Mouse (Mus musculus) embryonic facial prominence, embryonic 12.5 days (tissue): ENCODE measurements around the gene Efnb2. TPM values are rescaled to one million over a fixed set of nuclear protein-coding genes. Genes with fewer than 3 reads are reported as not detected.

Experiments used
- ATAC-seq: fragments of 200-750 bp; cut with Nextera tagmentation; 2 replicates; pipeline ENCODE4 v1.8.0; 2017; ENCODE audit not compliant: insufficient number of reproducible peaks, insufficient read depth, low FRiP score, low TSS enrichment
- H3K27ac ChIP-seq: fragments of 300-500 bp; sonication (generic); 2 replicates; pipeline ENCODE4 v1.5.1; 2016; ENCODE audit warnings: mild to moderate bottlenecking
- H3K27me3 ChIP-seq: fragments of 300-500 bp; sonication (generic); 2 replicates; pipeline ENCODE4 v1.6.1; 2016; ENCODE audit warnings: mild to moderate bottlenecking, moderate library complexity
- H3K36me3 ChIP-seq: fragments of 300-500 bp; sonication (generic); 2 replicates; pipeline ENCODE4 v1.6.1; 2016; ENCODE audit warnings: mild to moderate bottlenecking
- H3K4me1 ChIP-seq: fragments of 300-500 bp; sonication (generic); 2 replicates; pipeline ENCODE4 v1.6.1; 2016
- H3K4me2 ChIP-seq: fragments of 300-500 bp; sonication (generic); replicated peaks from 2 replicates; pipeline ENCODE4 v1.6.1; 2016; ENCODE audit warnings: mild to moderate bottlenecking, moderate library complexity
- H3K4me3 ChIP-seq: fragments of 300-500 bp; sonication (generic); 2 replicates; pipeline ENCODE4 v1.5.1; 2016; ENCODE audit warnings: mild to moderate bottlenecking
- H3K9ac ChIP-seq: fragments of 300-500 bp; sonication (generic); 2 replicates; pipeline ENCODE4 v1.6.1; 2016; ENCODE audit warnings: mild to moderate bottlenecking, moderate library complexity
- H3K9me3 ChIP-seq: fragments of 300-500 bp; sonication (generic); 2 replicates; pipeline ENCODE4 v1.6.1; 2016; ENCODE audit warnings: mild to moderate bottlenecking, moderate library complexity
- WGBS: fragments of 180-500 bp; shearing (Covaris S2); methylation state at CpG from one replicate; pipeline ENCODE4 v1.1.7; 2016; 5-methylcytosine and 5-hydroxymethylcytosine counted together
- polyA plus RNA-seq: library from polyadenylated mRNA; unstranded; fragments of >200 nt; fragmentation: Nextera tagmentation; extraction: Ambion mirVana; gene quantifications from 2 replicates; pipeline ENCODE4 v1.2.1, GENCODE M21; 2016

Efnb2 gene
- polyA plus RNA-seq, 1 experiment from 2014 or later: 51.6 TPM

DNA sequence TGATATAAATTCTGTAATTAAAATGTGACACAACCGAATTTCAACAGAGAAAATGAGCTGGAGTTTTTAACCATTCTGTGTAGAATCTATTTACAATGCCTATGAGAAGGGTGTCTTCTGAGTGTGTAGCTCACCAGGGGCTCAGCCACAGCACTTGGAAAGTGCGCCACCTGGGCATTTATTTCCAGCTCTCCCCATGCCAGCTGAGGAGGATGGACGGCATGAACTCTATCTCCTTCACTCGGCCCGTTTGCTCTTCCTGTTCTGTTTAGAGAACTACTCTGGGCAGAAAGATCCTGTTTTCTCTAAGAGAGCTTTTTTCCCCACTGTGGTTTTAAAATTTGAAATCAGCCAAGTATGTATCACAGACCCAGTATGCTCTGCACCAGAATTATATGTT is 7.7 kb downstream of the Efnb2 start:
- H3K9me3 ChIP-seq: no peaks in the 10 kb centered on the region
- peak overlapping the region; percentile 3; the same call in 1 of the 2 replicates for H3K4me3 ChIP-seq
- H3K36me3 ChIP-seq: peaks cover 7% of the 10 kb centered on the region; the same call in 1 of the 2 replicates
- no peak overlapping the region for H3K27ac ChIP-seq
- H3K27me3 ChIP-seq: no peaks in the 10 kb centered on the region
- peak overlapping the region; percentile 83; the same call in 1 of the 2 replicates for H3K4me2 ChIP-seq
- ATAC-seq: no peak
- peaks cover 68% of the 10 kb centered on the region for H3K4me1 ChIP-seq
- WGBS: 74% methylated on average over 5 of the region's 5 CpGs
- no peak overlapping the region for H3K9ac ChIP-seq

DNA sequence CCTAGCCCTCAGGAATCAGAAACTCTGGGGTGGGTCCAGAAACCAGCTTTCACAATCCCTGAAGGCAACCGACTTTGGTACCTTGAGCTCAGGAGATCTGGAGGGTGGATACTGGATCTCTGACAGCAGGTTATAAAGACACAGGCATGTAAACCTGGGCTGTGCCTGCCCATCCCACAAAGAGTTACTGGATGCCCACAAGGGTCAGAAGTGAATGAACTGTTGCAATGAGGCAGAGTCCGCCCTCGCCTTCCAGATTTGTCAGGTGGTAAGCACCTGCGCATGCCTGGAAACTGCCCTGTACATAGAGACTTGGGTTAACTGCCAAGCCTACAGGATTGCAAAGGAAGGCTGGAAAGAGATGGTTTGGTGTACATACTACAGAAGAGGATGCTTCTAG is 8.7 kb downstream of the Efnb2 start:
- Histone ChIP-seq H3K27me3 (no peaks in the 10 kb centered on the region), H3K27ac (no peak overlapping the region), H3K4me3 (no peak overlapping the region), H3K4me1 (peaks cover 68% of the 10 kb centered on the region), H3K9me3 (no peaks in the 10 kb centered on the region), H3K4me2 (no peak overlapping the region), H3K36me3 (peaks cover 7% of the 10 kb centered on the region; the same call in 1 of the 2 replicates), H3K9ac (no peak overlapping the region)
- WGBS: 81% methylated on average over 4 of the region's 4 CpGs
- no peak for ATAC-seq

DNA sequence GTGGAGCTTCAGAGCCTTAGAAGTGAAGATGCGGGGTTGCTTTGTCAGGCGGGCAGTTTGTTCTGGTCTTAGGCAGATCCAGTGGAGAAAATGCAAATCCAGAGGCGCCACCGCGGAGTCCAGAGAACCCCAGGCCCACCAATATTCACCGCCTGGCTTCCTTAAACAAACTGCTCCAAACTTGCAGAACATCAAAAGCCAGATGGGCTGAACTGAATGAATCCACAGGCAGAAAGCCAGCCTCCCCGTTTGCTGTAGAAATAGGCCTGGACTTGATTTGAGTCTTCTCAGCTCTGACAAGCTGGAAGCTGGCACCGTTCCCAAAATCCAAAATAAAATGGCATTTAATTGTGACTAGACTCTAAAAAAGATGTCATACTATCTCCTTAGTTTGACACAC is 11.1 kb downstream of the Efnb2 start:
- ATAC-seq: no peak
- Histone ChIP-seq H3K36me3 (peaks cover 7% of the 10 kb centered on the region; the same call in 1 of the 2 replicates), H3K9me3 (no peaks in the 10 kb centered on the region), H3K9ac (no peak overlapping the region), H3K27ac (peak overlapping the region; percentile 55; the same call in 1 of the 2 replicates), H3K4me3 (no peak overlapping the region), H3K4me2 (no peak overlapping the region), H3K27me3 (no peaks in the 10 kb centered on the region), H3K4me1 (peaks cover 63% of the 10 kb centered on the region)
- WGBS: 41% methylated on average over 8 of the region's 8 CpGs

DNA sequence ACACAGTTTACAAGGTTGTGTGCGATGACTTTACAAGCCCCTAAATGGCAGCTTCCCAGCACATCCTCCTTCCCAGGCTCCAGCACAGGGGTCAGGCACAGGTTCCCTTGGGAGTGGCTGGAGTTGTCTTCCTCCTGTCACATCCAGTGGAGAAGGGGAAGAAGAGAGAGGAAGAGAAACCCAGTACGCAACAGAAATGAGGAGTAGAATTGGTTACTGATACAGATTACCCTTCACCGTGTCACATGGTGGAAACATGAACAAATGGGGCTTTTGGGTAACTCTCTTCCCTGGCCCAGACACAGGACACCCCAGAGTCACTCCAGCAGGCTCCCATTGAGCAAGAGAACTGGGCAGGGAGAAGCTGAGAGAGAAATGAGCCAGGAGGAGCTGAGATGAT is 11.5 kb downstream of the Efnb2 start:
- no peak overlapping the region for H3K4me2 ChIP-seq
- no peak overlapping the region for H3K4me3 ChIP-seq
- H3K9ac ChIP-seq: no peak overlapping the region
- H3K9me3 ChIP-seq: no peaks in the 10 kb centered on the region
- no peaks in the 10 kb centered on the region for H3K27me3 ChIP-seq
- H3K36me3 ChIP-seq: peaks cover 7% of the 10 kb centered on the region; the same call in 1 of the 2 replicates
- peaks cover 60% of the 10 kb centered on the region for H3K4me1 ChIP-seq
- H3K27ac ChIP-seq: peak overlapping the region; percentile 55; the same call in 1 of the 2 replicates
- no peak for ATAC-seq
- 90% methylated on average over 3 of the region's 3 CpGs for WGBS

DNA sequence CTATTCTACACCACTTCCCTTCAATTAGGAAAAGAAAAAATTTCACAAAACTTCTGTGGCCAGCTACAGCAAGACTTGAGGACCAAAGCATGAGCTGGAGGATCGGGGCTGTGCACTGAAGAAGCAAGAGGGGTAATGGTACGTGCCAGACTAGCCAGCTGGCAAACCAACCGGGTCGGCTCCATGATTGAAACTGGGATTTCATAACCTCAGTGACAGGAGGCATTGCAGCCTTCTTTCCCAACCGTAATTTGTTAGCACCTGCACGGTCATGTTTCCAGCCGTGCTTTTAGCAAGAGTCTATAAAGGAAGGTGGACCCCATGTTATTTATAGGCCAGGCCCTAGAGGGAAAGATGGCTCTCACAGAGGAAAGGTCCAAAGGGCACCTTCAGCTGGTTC is 12.4 kb downstream of the Efnb2 start:
- Histone ChIP-seq H3K27ac (no peak overlapping the region), H3K9ac (no peak overlapping the region), H3K4me3 (no peak overlapping the region), H3K36me3 (peaks cover 7% of the 10 kb centered on the region; the same call in 1 of the 2 replicates), H3K4me2 (no peak overlapping the region), H3K9me3 (no peaks in the 10 kb centered on the region), H3K27me3 (no peaks in the 10 kb centered on the region), H3K4me1 (peaks cover 52% of the 10 kb centered on the region)
- ATAC-seq: no peak
- WGBS: 75% methylated on average over 7 of the region's 7 CpGs

DNA sequence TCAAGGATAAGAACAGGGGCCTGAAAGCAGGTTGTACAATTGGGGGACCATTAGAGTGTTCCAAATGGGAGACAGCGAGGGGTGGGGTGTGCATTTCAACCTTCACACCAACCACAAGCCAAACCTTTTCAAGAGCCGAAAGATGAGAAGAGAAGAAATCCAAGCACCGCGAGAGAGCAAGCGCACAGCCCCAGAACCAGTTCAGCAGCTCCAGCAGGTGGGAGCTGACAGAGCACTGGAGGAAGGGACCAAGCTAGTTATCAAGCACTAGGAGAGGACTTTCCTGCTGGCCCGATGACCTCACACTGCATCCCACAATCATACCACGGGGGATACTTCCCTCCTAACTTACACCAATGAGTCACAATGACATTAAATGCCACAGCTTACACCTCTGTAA is 13.2 kb downstream of the Efnb2 start:
- 56% methylated on average over 7 of the region's 7 CpGs for WGBS
- Histone ChIP-seq H3K27ac (no peak overlapping the region; the same call in 1 of the 2 replicates), H3K4me1 (peaks cover 45% of the 10 kb centered on the region), H3K4me2 (no peak overlapping the region), H3K9me3 (no peaks in the 10 kb centered on the region), H3K27me3 (no peaks in the 10 kb centered on the region), H3K4me3 (no peak overlapping the region), H3K36me3 (peaks cover 7% of the 10 kb centered on the region; the same call in 1 of the 2 replicates), H3K9ac (no peak overlapping the region)
- peak; percentile 54; the same call in 1 of the 2 replicates for ATAC-seq

DNA sequence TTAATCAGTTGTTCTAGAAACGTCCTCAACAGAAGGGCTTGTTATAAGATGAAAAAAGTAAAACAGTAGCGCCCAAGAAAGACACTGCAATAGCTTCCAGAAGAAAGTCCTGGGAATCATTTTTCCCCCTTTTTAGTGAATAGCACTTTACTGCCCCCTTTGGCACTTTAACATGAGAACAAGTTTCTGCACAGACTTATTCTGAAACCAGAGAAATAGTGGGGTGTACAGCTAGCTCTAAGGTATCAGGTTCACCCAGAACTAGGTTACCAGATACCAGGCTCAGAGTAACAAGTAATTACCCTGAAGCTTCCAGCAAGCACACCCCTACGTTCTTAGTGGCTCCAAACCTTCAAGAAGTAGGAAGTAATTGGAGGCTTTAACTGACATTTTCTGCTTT is 13.7 kb downstream of the Efnb2 start:
- Histone ChIP-seq H3K4me2 (no peak overlapping the region), H3K9ac (no peak overlapping the region), H3K4me3 (no peak overlapping the region), H3K9me3 (no peaks in the 10 kb centered on the region), H3K27me3 (no peaks in the 10 kb centered on the region), H3K36me3 (peaks cover 7% of the 10 kb centered on the region; the same call in 1 of the 2 replicates), H3K27ac (no peak overlapping the region; the same call in 1 of the 2 replicates), H3K4me1 (peaks cover 40% of the 10 kb centered on the region)
- ATAC-seq: 0 out of 2 replicates have a peak, but pooled peaks have one; percentile 62
- WGBS: 43% methylated on average over 3 of the region's 3 CpGs

DNA sequence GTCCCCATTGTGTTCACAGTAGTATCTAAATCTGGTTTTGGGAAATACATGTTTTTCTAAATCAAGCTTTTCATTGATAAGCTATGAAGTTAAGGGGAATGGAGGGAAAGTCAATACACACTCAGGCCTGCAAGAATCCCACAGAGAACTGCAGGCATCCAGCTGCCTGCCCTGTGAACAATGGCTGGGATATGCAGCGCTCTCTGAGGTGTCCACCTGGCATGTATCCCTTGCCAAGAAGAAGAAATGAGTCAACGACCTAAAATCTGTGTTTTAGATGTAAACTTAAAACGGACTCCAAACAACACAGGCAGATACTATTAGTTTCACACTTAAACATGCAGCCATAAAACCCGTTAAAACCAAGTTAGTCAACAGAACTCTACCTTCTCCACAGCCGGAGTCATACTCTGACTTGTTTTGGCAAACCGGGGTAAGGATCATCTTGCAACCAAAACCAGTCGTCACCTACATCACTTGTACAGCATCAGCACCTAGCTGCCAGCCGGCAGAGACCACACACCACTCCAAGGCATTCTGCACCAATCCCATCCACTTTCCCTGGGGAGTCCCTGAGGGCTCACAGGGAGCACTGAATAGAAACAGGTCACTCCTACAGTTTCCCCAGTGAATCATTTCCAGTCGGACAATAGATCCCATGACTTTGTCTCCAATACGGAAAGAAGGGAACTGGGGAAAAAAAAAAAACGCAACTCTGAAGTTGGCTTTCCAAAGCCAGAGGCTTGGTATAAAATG is 16.7 kb downstream of the Efnb2 start:
- ATAC-seq: no peak
- no peaks in the 10 kb centered on the region for H3K27me3 ChIP-seq
- H3K4me2 ChIP-seq: no peak overlapping the region
- no peak overlapping the region for H3K27ac ChIP-seq
- WGBS: 83% methylated on average over 11 of the region's 11 CpGs
- H3K4me3 ChIP-seq: no peak overlapping the region
- H3K36me3 ChIP-seq: peaks cover 3% of the 10 kb centered on the region; the same call in 1 of the 2 replicates
- H3K9ac ChIP-seq: no peak overlapping the region
- H3K4me1 ChIP-seq: peaks cover 22% of the 10 kb centered on the region
- no peaks in the 10 kb centered on the region for H3K9me3 ChIP-seq

DNA sequence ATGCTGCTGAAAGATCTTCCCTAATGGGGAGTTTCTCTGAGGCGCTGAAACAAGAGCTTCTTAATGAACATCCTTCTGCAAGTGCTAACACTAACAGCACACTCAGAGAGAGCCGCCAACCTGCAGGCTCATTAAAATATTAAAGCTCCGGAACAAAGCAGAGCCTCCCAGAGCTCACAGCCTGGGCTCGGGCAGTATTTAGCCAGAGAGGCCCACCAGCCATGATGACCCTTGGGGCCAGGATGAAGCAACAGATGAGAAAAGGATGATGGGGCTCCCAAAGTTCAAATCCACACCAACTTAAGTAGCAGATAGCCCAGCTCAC is 20.8 kb downstream of the Efnb2 start:
- H3K4me3 ChIP-seq: no peak overlapping the region
- no peaks in the 10 kb centered on the region for H3K9me3 ChIP-seq
- no peak overlapping the region for H3K4me2 ChIP-seq
- H3K9ac ChIP-seq: no peak overlapping the region
- 15% methylated on average over 4 of the region's 4 CpGs for WGBS
- H3K36me3 ChIP-seq: peaks cover 20% of the 10 kb centered on the region; the same call in 1 of the 2 replicates
- no peak overlapping the region for H3K27ac ChIP-seq
- H3K27me3 ChIP-seq: no peaks in the 10 kb centered on the region
- peaks cover 7% of the 10 kb centered on the region for H3K4me1 ChIP-seq
- no peak for ATAC-seq

DNA sequence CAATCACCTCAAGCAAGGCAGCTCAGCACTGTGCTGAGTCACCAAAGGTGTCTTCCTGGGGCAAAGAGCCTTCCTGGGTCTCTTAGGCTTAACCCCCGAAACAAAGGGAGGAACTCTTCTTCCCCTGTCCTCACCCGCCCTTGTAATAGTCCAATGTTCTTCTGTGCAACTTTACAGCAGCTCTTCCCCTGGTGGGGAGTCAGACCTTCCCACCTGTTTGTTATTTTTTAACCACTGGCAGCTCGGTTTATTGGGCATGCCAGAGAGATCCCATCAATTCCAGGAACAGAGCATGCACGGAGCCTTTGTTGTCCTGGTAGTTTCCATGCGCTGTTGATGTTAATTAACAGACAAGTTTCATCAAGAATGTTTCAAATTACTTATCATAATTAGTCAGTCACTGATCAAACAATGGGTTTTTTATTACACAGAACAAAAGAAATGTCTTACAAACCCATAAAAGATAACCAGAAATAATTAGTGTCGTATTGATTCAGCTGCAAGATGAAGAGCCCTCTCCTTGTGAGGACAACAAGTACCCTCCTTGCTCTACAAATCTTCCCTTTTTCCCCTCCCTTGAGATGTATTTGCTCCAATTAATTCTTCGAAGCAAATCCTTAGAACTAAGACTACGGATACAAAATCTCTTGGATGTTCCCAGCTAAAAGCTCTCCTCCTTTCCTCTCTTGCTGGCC is 21.3 kb downstream of the Efnb2 start:
- peaks cover 20% of the 10 kb centered on the region; the same call in 1 of the 2 replicates for H3K36me3 ChIP-seq
- ATAC-seq: no peak

DNA sequence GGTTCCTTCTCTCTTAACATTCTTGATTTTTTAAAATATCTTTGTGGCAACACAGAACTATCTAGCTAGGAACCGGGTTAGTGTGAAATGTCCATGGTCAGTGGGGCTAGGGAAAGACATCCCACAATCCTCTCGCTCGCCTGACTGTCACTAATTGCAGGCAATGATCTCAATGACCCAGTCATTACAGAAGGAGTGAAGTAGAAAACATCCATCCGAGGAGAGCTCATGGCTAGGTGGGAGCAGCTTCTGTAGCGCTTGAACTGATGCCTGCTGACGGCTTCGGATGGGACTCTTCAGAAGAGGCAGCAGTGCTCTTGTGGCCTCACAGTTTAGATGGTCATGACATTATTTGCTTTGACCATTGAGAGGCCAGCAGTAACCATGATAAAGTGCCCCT is 29.6 kb downstream of the Efnb2 start:
- no peak overlapping the region for H3K4me2 ChIP-seq
- peaks cover 6% of the 10 kb centered on the region; the same call in 1 of the 2 replicates for H3K4me1 ChIP-seq
- H3K27me3 ChIP-seq: no peaks in the 10 kb centered on the region
- no peak overlapping the region for H3K9ac ChIP-seq
- WGBS: 77% methylated on average over 7 of the region's 7 CpGs
- peaks cover 26% of the 10 kb centered on the region for H3K36me3 ChIP-seq
- no peak overlapping the region for H3K4me3 ChIP-seq
- no peak for ATAC-seq
- no peaks in the 10 kb centered on the region for H3K9me3 ChIP-seq
- H3K27ac ChIP-seq: no peak overlapping the region

More for the DNA sequence above, 21.3 kb downstream of the Efnb2 start:
- no peak overlapping the region for H3K4me2 ChIP-seq
- 45% methylated on average over 8 of the region's 8 CpGs for WGBS
- no peak overlapping the region for H3K4me3 ChIP-seq
- no peaks in the 10 kb centered on the region for H3K27me3 ChIP-seq
- H3K27ac ChIP-seq: no peak overlapping the region
- peaks cover 7% of the 10 kb centered on the region for H3K4me1 ChIP-seq
- H3K9me3 ChIP-seq: no peaks in the 10 kb centered on the region
- no peak overlapping the region for H3K9ac ChIP-seq

DNA sequence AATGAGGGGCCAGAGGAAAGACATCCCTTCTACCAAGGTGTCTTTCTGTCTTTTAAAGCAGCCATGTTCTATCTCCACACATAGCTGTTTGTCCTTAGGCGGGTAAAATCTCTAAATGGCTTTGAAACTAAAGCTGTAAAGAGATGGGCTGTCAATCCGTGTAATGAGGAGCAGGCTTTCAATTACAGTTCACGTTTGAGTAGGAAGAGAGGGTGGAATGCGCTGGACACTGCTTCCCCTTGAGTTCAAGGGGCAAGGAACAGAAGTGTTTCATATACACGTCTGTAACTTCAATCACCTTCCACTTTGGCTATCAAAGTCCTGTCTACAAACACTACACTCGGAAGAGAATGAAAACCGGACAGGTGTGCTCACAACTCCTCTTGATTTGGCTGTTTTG is 37.0 kb downstream of the Efnb2 start:
- H3K27ac ChIP-seq: no peak overlapping the region
- H3K4me1 ChIP-seq: peaks cover 33% of the 10 kb centered on the region
- H3K9me3 ChIP-seq: no peaks in the 10 kb centered on the region
- no peak overlapping the region for H3K4me3 ChIP-seq
- peaks cover 40% of the 10 kb centered on the region for H3K36me3 ChIP-seq
- no peaks in the 10 kb centered on the region for H3K27me3 ChIP-seq
- no peak overlapping the region for H3K4me2 ChIP-seq
- no peak for ATAC-seq
- WGBS: 29% methylated on average over 7 of the region's 7 CpGs
- no peak overlapping the region for H3K9ac ChIP-seq
